Mouse (Mus musculus) hindbrain, postnatal 0 days (tissue): Measurements from ENCODE around the gene Tbx19. TPM values are rescaled to one million over a fixed set of nuclear protein-coding genes. Genes with fewer than 3 reads are reported as not detected.
A peak's percentile ranks its signal among the peaks of the same experiment; 100 is the strongest.

Experiments
- ATAC-seq: fragments of 200-750 bp; cut with Nextera tagmentation; 2 replicates; pipeline ENCODE4 v1.8.0; 2017; ENCODE audit warnings: mild to moderate bottlenecking, moderate TSS enrichment, moderate library complexity
- DNase-seq: peaks from one replicate; pipeline ENCODE4 v3.0.0-alpha.2; 2015; ENCODE audit warnings: low spot score
- H3K27ac ChIP-seq: fragments of 300-500 bp; sonication (generic); 2 replicates; pipeline ENCODE4 v1.5.1; 2014; ENCODE audit warnings: mild to moderate bottlenecking
- H3K27me3 ChIP-seq: fragments of 300-500 bp; sonication (generic); 2 replicates; pipeline ENCODE4 v1.6.1; 2014; ENCODE audit warnings: low read length, mixed read lengths; ENCODE audit not compliant: insufficient read depth
- H3K36me3 ChIP-seq: fragments of 300-500 bp; sonication (generic); 2 replicates; pipeline ENCODE4 v1.6.1; 2014; ENCODE audit warnings: low read length, mixed read lengths; ENCODE audit not compliant: insufficient read depth
- H3K4me1 ChIP-seq: fragments of 300-500 bp; sonication (generic); 2 replicates; pipeline ENCODE4 v1.6.1; 2014; ENCODE audit warnings: antibody characterized with exemption, low read length, mixed read lengths; ENCODE audit not compliant: insufficient read depth
- H3K4me2 ChIP-seq: fragments of 300-500 bp; sonication (generic); 2 replicates; pipeline ENCODE4 v1.6.1; 2014; ENCODE audit warnings: low read depth, mild to moderate bottlenecking, low read length, moderate library complexity, mixed read lengths
- H3K4me3 ChIP-seq: fragments of 300-500 bp; sonication (generic); 2 replicates; pipeline ENCODE4 v1.5.1; 2014; ENCODE audit warnings: low read length
- H3K9ac ChIP-seq: fragments of 300-500 bp; sonication (generic); replicated peaks from 2 replicates; pipeline ENCODE4 v1.6.1; 2014; ENCODE audit warnings: mild to moderate bottlenecking, low read length, moderate library complexity, mixed read lengths
- H3K9me3 ChIP-seq: fragments of 300-500 bp; sonication (generic); 2 replicates; pipeline ENCODE4 v1.6.1; 2016; ENCODE audit warnings: low read length, mixed read lengths
- CTCF ChIP-seq: IDR thresholded peaks from 2 replicates; pipeline ENCODE4 v1.5.1; 2016; ENCODE audit warnings: antibody characterized with exemption, control low read depth, low read depth
- WGBS: fragments of 180-500 bp; shearing (Covaris S2); extraction: QIAGEN DNeasy Blood & Tissue Kit; methylation state at CpG from one replicate; pipeline ENCODE4 v1.1.7; 2014; 5-methylcytosine and 5-hydroxymethylcytosine counted together
- polyA plus RNA-seq: library from polyadenylated mRNA; unstranded; fragments of >200 nt; fragmentation: Nextera tagmentation; extraction: Ambion mirVana; gene quantifications from 2 replicates; pipeline ENCODE4 v1.2.1, GENCODE M21; 2015
- total RNA-seq: library from RNA; depleted of rRNA; stranded (reverse); fragments of >200 nt; gene quantifications from 2 replicates; pipeline ENCODE4 v1.2.3, GENCODE M21; 2014; rRNA removed

The Tbx19 gene
- total RNA-seq: not detected in 2 replicates
- polyA plus RNA-seq: not detected in 2 replicates

- TF ChIP-seq CTCF: no peak
- peak; percentile 22 for DNase-seq
- Histone ChIP-seq H3K27ac (no peak within 1 kb of the TSS), H3K9ac (no peak within 1 kb of the TSS), H3K4me3 (no peak within 1 kb of the TSS), H3K36me3 (no peaks in the 10 kb centered on the region), H3K4me2 (no peak within 1 kb of the TSS), H3K4me1 (no peaks in the 10 kb centered on the region), H3K27me3 (no peaks in the 10 kb centered on the region), H3K9me3 (no peaks in the 10 kb centered on the region)
- WGBS: 70% methylated on average over 8 of the region's 8 CpGs
- ATAC-seq: no peak
Observed at GRCm38 (mm10) chr1:165160723-165161405, at the start of gene Tbx19. Gene Tbx19 (minus strand): TSS chr1:165160773.

- Histone ChIP-seq H3K9me3 (no peaks in the 10 kb centered on the region), H3K4me1 (no peaks in the 10 kb centered on the region), H3K9ac (no peak overlapping the region), H3K4me3 (no peak overlapping the region), H3K27ac (no peak overlapping the region), H3K27me3 (no peaks in the 10 kb centered on the region), H3K36me3 (no peaks in the 10 kb centered on the region), H3K4me2 (no peak overlapping the region)
- DNase-seq (no peak), ATAC-seq (no peak)
- WGBS: 45% methylated on average over 2 of the region's 2 CpGs
- TF ChIP-seq CTCF: no peak
Observed at GRCm38 (mm10) chr1:165205591-165205990, 45.0 kb upstream of the Tbx19 start.

- Histone ChIP-seq H3K9ac (no peak overlapping the region), H3K27me3 (no peaks in the 10 kb centered on the region), H3K9me3 (no peaks in the 10 kb centered on the region), H3K27ac (no peak overlapping the region), H3K4me2 (no peak overlapping the region), H3K36me3 (no peaks in the 10 kb centered on the region), H3K4me1 (no peaks in the 10 kb centered on the region), H3K4me3 (no peak overlapping the region)
- DNase-seq: no peak
- WGBS: 48% methylated on average over 2 of the region's 2 CpGs
- no peak for TF ChIP-seq CTCF
- ATAC-seq: no peak
Observed at GRCm38 (mm10) chr1:165203488-165204035, 43.0 kb upstream of the Tbx19 start.

GRCm38 (mm10) chr1:165201445-165202012 is 41.0 kb upstream of the Tbx19 start:
- Histone ChIP-seq H3K27me3 (no peaks in the 10 kb centered on the region), H3K4me3 (no peak overlapping the region), H3K9me3 (no peaks in the 10 kb centered on the region), H3K36me3 (no peaks in the 10 kb centered on the region), H3K4me2 (no peak overlapping the region), H3K9ac (no peak overlapping the region), H3K4me1 (no peaks in the 10 kb centered on the region), H3K27ac (no peak overlapping the region)
- no peak for TF ChIP-seq CTCF
- 84% methylated on average over 4 of the region's 4 CpGs for WGBS
- ATAC-seq: no peak
- no peak for DNase-seq

GRCm38 (mm10) chr1:165200748-165201147 is 40.2 kb upstream of the Tbx19 start:
- no peak for TF ChIP-seq CTCF
- no peaks in the 10 kb centered on the region for H3K36me3 ChIP-seq
- H3K4me1 ChIP-seq: no peaks in the 10 kb centered on the region
- ATAC-seq (no peak), DNase-seq (no peak)
- H3K4me2 ChIP-seq: no peak overlapping the region
- H3K27me3 ChIP-seq: no peaks in the 10 kb centered on the region
- H3K9me3 ChIP-seq: no peaks in the 10 kb centered on the region
- 83% methylated on average over 8 of the region's 8 CpGs for WGBS
- no peak overlapping the region for H3K9ac ChIP-seq
- no peak overlapping the region for H3K27ac ChIP-seq
- no peak overlapping the region for H3K4me3 ChIP-seq

- Histone ChIP-seq H3K36me3 (no peaks in the 10 kb centered on the region), H3K4me1 (peaks cover 5% of the 10 kb centered on the region; the same call in 1 of the 2 replicates), H3K9ac (no peak overlapping the region), H3K9me3 (no peaks in the 10 kb centered on the region), H3K4me2 (no peak overlapping the region), H3K27ac (no peak overlapping the region), H3K27me3 (no peaks in the 10 kb centered on the region), H3K4me3 (no peak overlapping the region)
- no peak for ATAC-seq
- 59% methylated on average over 3 of the region's 3 CpGs for WGBS
- no peak for TF ChIP-seq CTCF
- no peak for DNase-seq
Observed at GRCm38 (mm10) chr1:165199639-165200038, 39.1 kb upstream of the Tbx19 start.

GRCm38 (mm10) chr1:165198951-165199350 is 38.4 kb upstream of the Tbx19 start:
- H3K4me3 ChIP-seq: no peak overlapping the region
- H3K27me3 ChIP-seq: no peaks in the 10 kb centered on the region
- H3K9ac ChIP-seq: no peak overlapping the region
- H3K36me3 ChIP-seq: no peaks in the 10 kb centered on the region
- 69% methylated on average over 1 of the region's 1 CpGs for WGBS
- ATAC-seq (no peak), DNase-seq (no peak)
- no peaks in the 10 kb centered on the region for H3K9me3 ChIP-seq
- no peak overlapping the region for H3K27ac ChIP-seq
- no peak overlapping the region for H3K4me2 ChIP-seq
- peaks cover 6% of the 10 kb centered on the region; the same call in 1 of the 2 replicates for H3K4me1 ChIP-seq
- no peak for TF ChIP-seq CTCF
